Mouse (Mus musculus): ENCODE data around the gene Ccdc33.

Ccdc33 gene

DNA sequence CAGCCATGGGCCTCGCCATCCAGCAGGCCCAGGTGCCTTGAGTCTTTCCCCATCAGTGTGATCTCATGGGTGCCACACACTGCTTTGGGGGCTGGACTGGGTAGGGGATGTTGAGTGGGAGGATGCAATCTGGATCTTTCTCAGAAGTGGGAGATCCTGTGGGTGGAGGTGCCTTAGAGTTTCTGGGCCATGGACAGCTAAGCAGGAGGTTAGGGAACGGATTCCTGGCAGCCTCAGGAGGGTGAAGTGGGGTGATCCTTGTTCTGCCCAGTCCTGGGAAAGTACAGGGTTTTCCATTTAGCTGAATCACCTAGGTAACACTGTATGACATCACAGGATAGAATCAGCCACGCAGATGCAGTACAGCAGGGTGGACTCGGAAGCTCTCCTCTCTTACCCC, 16.6 kb downstream of the Ccdc33 start:
- in situ Hi-C loops (cut with MboI; ENCODE audit: low pct_unique_long_range_greater_than_20kb in 1 of 2, low sequenced_read_pairs in 2 of 2, unreplicated experiment in 1 of 2), result no loop called here

- in situ Hi-C loops (cut with MboI; ENCODE audit: low pct_unique_long_range_greater_than_20kb in 1 of 2, low sequenced_read_pairs in 2 of 2, unreplicated experiment in 1 of 2), result no loop called here
Measured at GRCm38 (mm10) chr9:58099836-58100565, 18.6 kb downstream of the Ccdc33 start.

GRCm38 (mm10) chr9:58096629-58097301, 21.9 kb downstream of the Ccdc33 start:
- in situ Hi-C loops (cut with MboI; ENCODE audit: low pct_unique_long_range_greater_than_20kb in 1 of 2, low sequenced_read_pairs in 2 of 2, unreplicated experiment in 1 of 2), result no loop called here

- in situ Hi-C loops (cut with MboI; ENCODE audit: low pct_unique_long_range_greater_than_20kb in 1 of 2, low sequenced_read_pairs in 2 of 2, unreplicated experiment in 1 of 2), result no loop called here
Measured at GRCm38 (mm10) chr9:58095977-58096376, 22.6 kb downstream of the Ccdc33 start.

DNA sequence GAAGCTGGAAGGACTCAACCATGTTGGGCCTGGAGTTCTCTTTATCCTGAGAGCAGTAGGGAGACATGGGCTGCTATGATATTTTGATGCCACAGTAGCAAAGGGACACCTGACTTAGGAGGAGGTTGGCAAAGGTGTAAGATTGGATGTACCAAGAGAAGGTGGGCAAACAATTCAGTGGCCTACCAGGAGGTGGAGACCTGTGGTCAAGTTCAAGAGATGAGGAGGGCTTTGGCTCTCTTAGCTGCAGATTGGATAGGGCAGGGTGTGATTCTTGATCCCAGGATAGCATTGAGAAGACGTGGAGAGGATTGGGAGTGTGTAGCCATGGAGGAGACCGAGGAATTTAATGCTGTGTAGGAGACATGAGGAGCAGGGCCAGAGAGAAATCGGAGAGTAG, 24.8 kb downstream of the Ccdc33 start:
- in situ Hi-C loops (cut with MboI; ENCODE audit: low pct_unique_long_range_greater_than_20kb in 1 of 2, low sequenced_read_pairs in 2 of 2, unreplicated experiment in 1 of 2), result no loop called here

- in situ Hi-C loops (cut with MboI; ENCODE audit: low pct_unique_long_range_greater_than_20kb in 1 of 2, low sequenced_read_pairs in 2 of 2, unreplicated experiment in 1 of 2), result no loop called here
Measured at GRCm38 (mm10) chr9:58092581-58093269, 25.9 kb downstream of the Ccdc33 start.

GRCm38 (mm10) chr9:58091623-58092425, 26.8 kb downstream of the Ccdc33 start:
- in situ Hi-C loops (cut with MboI; ENCODE audit: low pct_unique_long_range_greater_than_20kb in 1 of 2, low sequenced_read_pairs in 2 of 2, unreplicated experiment in 1 of 2), result no loop called here

- in situ Hi-C loops (cut with MboI; ENCODE audit: low pct_unique_long_range_greater_than_20kb in 1 of 2, low sequenced_read_pairs in 2 of 2, unreplicated experiment in 1 of 2), result no loop called here
Measured at GRCm38 (mm10) chr9:58087277-58087998, 31.2 kb downstream of the Ccdc33 start.

- in situ Hi-C loops (cut with MboI; ENCODE audit: low pct_unique_long_range_greater_than_20kb in 1 of 2, low sequenced_read_pairs in 2 of 2, unreplicated experiment in 1 of 2), result no loop called here
Measured at GRCm38 (mm10) chr9:58086861-58087260, 31.8 kb downstream of the Ccdc33 start.

GRCm38 (mm10) chr9:58086203-58086602, 32.4 kb downstream of the Ccdc33 start:
- in situ Hi-C loops (cut with MboI; ENCODE audit: low pct_unique_long_range_greater_than_20kb in 1 of 2, low sequenced_read_pairs in 2 of 2, unreplicated experiment in 1 of 2), result no loop called here

GRCm38 (mm10) chr9:58085074-58085473, 33.5 kb downstream of the Ccdc33 start:
- in situ Hi-C loops (cut with MboI; ENCODE audit: low pct_unique_long_range_greater_than_20kb in 1 of 2, low sequenced_read_pairs in 2 of 2, unreplicated experiment in 1 of 2), result no loop called here

GRCm38 (mm10) chr9:58084586-58084985, 34.0 kb downstream of the Ccdc33 start:
- in situ Hi-C loops (cut with MboI; ENCODE audit: low pct_unique_long_range_greater_than_20kb in 1 of 2, low sequenced_read_pairs in 2 of 2, unreplicated experiment in 1 of 2), result no loop called here

DNA sequence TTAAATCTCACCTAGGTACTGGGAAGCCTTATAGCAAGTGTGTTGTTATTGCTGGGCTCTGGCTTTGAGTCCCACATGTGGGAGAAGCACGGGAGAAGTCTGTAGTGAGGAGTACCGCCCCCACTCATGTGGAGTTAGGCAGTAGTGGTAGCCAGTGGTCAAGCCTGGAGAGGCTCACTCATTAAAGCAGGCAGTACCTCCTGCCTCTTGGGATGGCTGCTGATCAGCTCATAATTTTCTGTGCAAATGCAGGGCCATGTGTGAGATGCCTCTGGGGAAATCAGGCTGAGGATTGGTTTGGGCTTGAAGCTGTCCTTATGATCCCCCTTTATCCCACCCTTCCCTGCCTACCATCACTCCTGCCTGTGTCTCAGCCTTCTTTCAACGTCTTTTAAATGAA, 44.1 kb downstream of the Ccdc33 start:
- in situ Hi-C loops (cut with MboI; ENCODE audit: low pct_unique_long_range_greater_than_20kb in 1 of 2, low sequenced_read_pairs in 2 of 2, unreplicated experiment in 1 of 2), result no loop called here

GRCm38 (mm10) chr9:58067546-58067945, 51.1 kb downstream of the Ccdc33 start:
- in situ Hi-C loops (cut with MboI; ENCODE audit: low pct_unique_long_range_greater_than_20kb in 1 of 2, low sequenced_read_pairs in 2 of 2, unreplicated experiment in 1 of 2), result no loop called here

DNA sequence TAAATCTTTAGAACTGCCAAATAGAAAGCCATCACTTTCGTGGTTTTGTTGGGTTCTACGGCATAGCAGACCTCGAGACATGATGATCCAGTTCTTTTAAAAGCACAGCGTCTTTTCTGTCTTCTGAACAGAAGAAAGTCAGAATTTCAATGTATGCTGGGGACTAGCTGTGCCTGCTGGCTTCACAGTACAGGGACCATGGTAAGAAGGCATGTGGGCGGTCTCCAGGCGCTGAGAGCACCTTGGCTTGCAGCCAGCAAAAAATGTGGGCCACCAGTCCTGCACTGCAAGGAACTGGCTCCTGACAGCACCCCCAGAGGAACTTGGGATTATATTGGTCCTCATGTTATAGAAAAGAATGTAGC, 51.9 kb downstream of the Ccdc33 start:
- in situ Hi-C loops (cut with MboI; ENCODE audit: low pct_unique_long_range_greater_than_20kb in 1 of 2, low sequenced_read_pairs in 2 of 2, unreplicated experiment in 1 of 2), result no loop called here

DNA sequence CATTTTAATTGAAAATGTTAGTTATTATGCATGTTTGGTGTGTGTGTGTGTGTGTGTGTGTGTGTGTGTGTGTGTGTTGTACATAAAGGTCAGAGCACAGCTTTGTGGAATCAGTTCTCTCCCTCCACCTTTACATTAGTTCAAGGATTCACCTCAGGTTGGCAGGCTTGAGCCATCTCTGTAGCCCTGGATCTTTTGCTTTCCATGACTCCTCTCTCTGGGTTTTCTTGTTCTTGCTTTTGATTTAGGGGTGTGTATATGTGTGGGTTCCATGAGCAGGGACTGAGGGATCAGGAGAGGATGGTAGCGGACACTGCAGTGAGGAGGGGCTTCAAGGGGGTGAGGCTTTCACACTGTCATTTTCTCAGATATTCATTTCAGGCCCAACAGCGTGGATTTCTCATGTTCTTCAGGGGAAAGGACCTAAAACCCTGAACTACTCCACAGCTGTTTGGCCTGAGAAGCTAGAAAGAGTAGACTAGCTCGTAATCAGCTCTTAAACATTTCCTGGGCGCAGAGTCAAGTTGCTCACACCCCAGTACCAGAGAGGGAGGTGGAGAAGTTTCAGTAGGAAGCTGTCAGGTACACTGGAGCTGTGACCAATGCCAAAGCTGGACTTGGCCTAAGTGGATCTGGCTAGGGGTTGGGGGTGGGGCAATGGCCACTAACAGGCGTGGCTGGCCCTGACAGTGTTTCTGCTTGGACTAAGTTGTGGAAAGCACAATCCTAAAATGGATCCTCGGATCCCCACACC, 52.5 kb downstream of the Ccdc33 start:
- in situ Hi-C loops (cut with MboI; ENCODE audit: low pct_unique_long_range_greater_than_20kb in 1 of 2, low sequenced_read_pairs in 2 of 2, unreplicated experiment in 1 of 2), result no loop called here

DNA sequence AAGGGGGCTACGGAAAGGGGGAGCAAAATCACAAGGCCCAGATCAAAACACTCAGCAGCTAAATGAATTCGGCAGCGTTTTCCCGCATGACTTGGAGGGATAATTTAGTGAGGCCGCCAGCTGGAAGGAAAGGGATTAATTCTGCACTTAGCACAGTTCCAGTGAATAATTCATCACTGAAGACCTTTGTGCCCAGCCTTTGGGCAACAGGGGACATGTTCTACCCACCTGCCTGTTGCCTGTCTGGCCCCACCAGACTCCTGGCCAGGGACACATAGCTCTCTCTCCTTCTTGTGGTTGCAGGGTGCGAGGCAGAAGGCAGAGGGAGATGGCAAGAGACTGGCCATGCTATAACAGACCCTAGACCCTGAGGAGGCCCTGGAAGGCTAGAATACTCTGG, 53.1 kb downstream of the Ccdc33 start:
- in situ Hi-C loops (cut with MboI; ENCODE audit: low pct_unique_long_range_greater_than_20kb in 1 of 2, low sequenced_read_pairs in 2 of 2, unreplicated experiment in 1 of 2), result no loop called here

GRCm38 (mm10) chr9:58063531-58063930, 55.1 kb downstream of the Ccdc33 start, which contains the start of gene Stra6:
Gene Stra6 (plus strand): TSS chr9:58063788.
- in situ Hi-C loops (cut with MboI; ENCODE audit: low pct_unique_long_range_greater_than_20kb in 1 of 2, low sequenced_read_pairs in 2 of 2, unreplicated experiment in 1 of 2), result no loop called here
